Mouse (Mus musculus) lung, embryonic 14.5 days (tissue): ENCODE measurements around the gene Polg. TPM values are rescaled to one million over a fixed set of nuclear protein-coding genes. Genes with fewer than 3 reads are reported as not detected.

Experiments used
- ATAC-seq: fragments of 200-750 bp; cut with Nextera tagmentation; 2 replicates; pipeline ENCODE4 v1.8.0; 2017; ENCODE audit warnings: mild to moderate bottlenecking, moderate TSS enrichment, moderate library complexity; ENCODE audit not compliant: insufficient read depth
- DNase-seq: peaks from one replicate; pipeline ENCODE4 v3.0.0-alpha.2; 2015
- H3K27ac ChIP-seq: fragments of 300-500 bp; sonication (generic); 2 replicates; pipeline ENCODE4 v1.5.1; 2014; ENCODE audit warnings: low read depth, mild to moderate bottlenecking, moderate library complexity
- H3K27me3 ChIP-seq: fragments of 300-500 bp; sonication (generic); 2 replicates; pipeline ENCODE4 v1.6.1; 2014; ENCODE audit warnings: low read length, control low read depth; ENCODE audit not compliant: insufficient read depth
- H3K36me3 ChIP-seq: fragments of 300-500 bp; sonication (generic); 2 replicates; pipeline ENCODE4 v1.6.1; 2014; ENCODE audit warnings: control low read depth; ENCODE audit not compliant: insufficient read depth
- H3K4me1 ChIP-seq: fragments of 300-500 bp; sonication (generic); 2 replicates; pipeline ENCODE4 v1.6.1; 2014; ENCODE audit warnings: antibody characterized with exemption, control low read depth; ENCODE audit not compliant: insufficient read depth
- H3K4me2 ChIP-seq: fragments of 300-500 bp; sonication (generic); 2 replicates; pipeline ENCODE4 v1.6.1; 2014; ENCODE audit warnings: mild to moderate bottlenecking
- H3K4me3 ChIP-seq: fragments of 300-500 bp; sonication (generic); 2 replicates; pipeline ENCODE4 v1.5.1; 2014; ENCODE audit warnings: low read depth, low read length
- H3K9ac ChIP-seq: fragments of 300-500 bp; sonication (generic); 2 replicates; pipeline ENCODE4 v1.6.1; 2014
- H3K9me3 ChIP-seq: fragments of 300-500 bp; sonication (generic); 2 replicates; pipeline ENCODE4 v1.6.1; 2016; ENCODE audit warnings: low read depth, low read length, control low read depth
- CTCF ChIP-seq: IDR thresholded peaks from 2 replicates; pipeline ENCODE4 v1.5.1; 2016; ENCODE audit warnings: antibody characterized with exemption, low read depth
- WGBS: fragments of 180-500 bp; shearing (Covaris S2); extraction: QIAGEN DNeasy Blood & Tissue Kit; methylation state at CpG from one replicate; pipeline ENCODE4 v1.1.7; 2014; 5-methylcytosine and 5-hydroxymethylcytosine counted together
- polyA plus RNA-seq: library from polyadenylated mRNA; unstranded; fragments of >200 nt; fragmentation: Nextera tagmentation; extraction: Ambion mirVana; gene quantifications from 2 replicates; pipeline ENCODE4 v1.2.1, GENCODE M21; 2014

The Polg gene
- polyA plus RNA-seq, 1 experiment from 2014 or later, result 65.0 TPM

- ATAC-seq (no peak), DNase-seq (no peak)
- no peak overlapping the region for H3K27ac ChIP-seq
- 1% methylated on average over 20 of the region's 20 CpGs for WGBS
- H3K9ac ChIP-seq, result no peak overlapping the region
- H3K4me1 ChIP-seq, result no peaks in the 10 kb centered on the region
- H3K36me3 ChIP-seq, result no peaks in the 10 kb centered on the region
- no peak overlapping the region for H3K4me3 ChIP-seq
- H3K27me3 ChIP-seq, result peaks cover 86% of the 10 kb centered on the region
- H3K4me2 ChIP-seq, result no peak overlapping the region
- TF ChIP-seq CTCF, result no peak
- no peaks in the 10 kb centered on the region for H3K9me3 ChIP-seq
These were observed 31.5 kb upstream of the Polg start for GRCm38 (mm10) chr7:79497701-79498115.

- Histone ChIP-seq H3K4me1 (no peaks in the 10 kb centered on the region), H3K4me3 (no peak overlapping the region), H3K4me2 (no peak overlapping the region), H3K27ac (no peak overlapping the region), H3K27me3 (peaks cover 77% of the 10 kb centered on the region), H3K9me3 (no peaks in the 10 kb centered on the region), H3K9ac (no peak overlapping the region), H3K36me3 (no peaks in the 10 kb centered on the region)
- TF ChIP-seq CTCF, result no peak
- ATAC-seq, result no peak
- 4% methylated on average over 9 of the region's 9 CpGs for WGBS
- DNase-seq, result no peak
These were observed 30.7 kb upstream of the Polg start for GRCm38 (mm10) chr7:79496816-79497328.

DNA sequence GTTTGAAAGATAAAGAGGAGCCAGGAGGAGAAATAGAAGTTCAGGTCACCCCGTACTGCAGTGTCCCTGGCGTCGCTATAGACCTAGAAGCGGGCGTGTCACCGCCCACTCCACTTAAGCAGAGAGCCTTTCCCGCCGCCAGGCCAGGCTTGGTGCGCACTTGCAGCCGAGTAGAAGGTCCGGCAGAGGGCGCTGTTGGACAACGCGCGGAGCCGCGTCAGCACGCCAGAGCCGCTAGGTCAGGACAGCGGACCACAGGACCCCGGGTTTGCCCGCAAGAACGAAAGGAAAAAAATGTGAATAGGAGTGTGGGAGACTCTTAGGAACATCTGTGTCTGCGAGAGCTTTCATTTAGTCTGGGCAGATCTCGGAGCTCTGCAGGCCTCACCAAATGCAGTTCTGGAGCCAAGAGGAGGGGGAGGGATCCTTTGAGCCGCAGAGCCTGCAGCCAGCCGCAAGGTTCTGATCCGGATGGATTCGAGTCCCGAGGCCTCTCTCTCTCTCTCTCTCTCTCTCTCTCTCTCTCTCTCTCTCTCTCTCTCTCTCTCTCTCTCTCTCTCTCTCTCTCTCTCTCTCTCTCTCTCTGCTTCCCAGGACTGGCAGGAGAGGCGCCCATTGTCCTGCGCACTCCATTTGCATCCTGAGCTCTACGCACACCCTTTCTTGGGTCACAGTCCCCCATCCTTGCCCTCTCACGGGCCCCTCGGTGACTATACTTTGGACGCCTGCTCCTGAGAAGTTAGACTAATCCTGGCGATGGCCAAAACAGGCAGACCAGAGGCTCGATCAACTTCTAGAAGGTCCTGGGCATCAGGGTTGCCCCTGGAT is 30.0 kb upstream of the Polg start:
- Histone ChIP-seq H3K36me3 (no peaks in the 10 kb centered on the region), H3K9me3 (no peaks in the 10 kb centered on the region), H3K27me3 (peaks cover 70% of the 10 kb centered on the region), H3K4me1 (no peaks in the 10 kb centered on the region), H3K4me3 (peak overlapping the region; percentile 16; the same call in 1 of the 2 replicates), H3K27ac (no peak overlapping the region), H3K4me2 (peak overlapping the region; percentile 51; the same call in 1 of the 2 replicates), H3K9ac (no peak overlapping the region)
- 2% methylated on average over 38 of the region's 38 CpGs for WGBS
- DNase-seq (peak; percentile 94), ATAC-seq (peak; percentile 86)
- TF ChIP-seq CTCF, result peak; percentile 99

DNA sequence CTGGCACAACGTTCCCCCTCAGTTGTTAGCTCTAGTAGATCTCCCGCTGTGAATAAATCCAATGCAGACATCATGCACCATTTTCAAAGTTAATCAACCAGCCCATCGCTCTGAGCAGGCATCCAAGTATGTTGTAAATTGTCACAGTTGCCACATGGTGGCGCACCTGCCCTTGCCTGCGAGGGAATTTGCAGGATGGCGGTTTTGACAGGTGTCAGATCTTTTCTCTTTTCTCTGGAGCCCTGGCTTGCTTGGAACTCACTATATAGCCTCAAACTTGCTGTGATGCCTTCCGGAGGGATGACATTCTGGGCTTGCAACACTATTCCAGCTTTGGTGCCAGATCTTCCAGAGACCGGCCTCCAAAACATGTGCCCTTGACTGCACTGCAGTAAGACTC is 27.8 kb upstream of the Polg start:
- no peak for ATAC-seq
- peaks cover 48% of the 10 kb centered on the region for H3K27me3 ChIP-seq
- WGBS, result 10% methylated on average over 8 of the region's 8 CpGs

DNA sequence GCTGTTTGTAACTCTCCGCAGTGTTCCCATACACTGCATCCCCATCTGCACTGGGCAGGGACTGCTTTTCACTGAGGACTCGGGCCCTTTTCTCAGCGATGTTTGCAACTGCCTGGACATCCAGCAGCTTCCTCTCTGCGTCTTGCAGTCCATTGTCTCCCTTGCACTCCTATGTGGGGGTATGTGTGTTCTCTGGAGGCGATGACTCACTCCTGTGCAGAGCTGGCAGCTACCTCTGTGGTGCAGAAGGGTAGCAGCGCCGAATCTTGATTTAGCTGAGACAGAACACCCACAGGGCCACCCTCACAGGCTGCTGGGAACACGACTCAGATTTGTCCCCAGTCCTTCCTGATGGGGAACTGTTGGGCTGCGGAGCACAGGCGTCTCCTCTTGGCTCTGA is 20.4 kb upstream of the Polg start:
- Histone ChIP-seq H3K36me3 (no peaks in the 10 kb centered on the region), H3K9me3 (no peaks in the 10 kb centered on the region), H3K4me1 (no peaks in the 10 kb centered on the region), H3K4me3 (no peak overlapping the region), H3K9ac (no peak overlapping the region), H3K27ac (no peak overlapping the region), H3K27me3 (no peaks in the 10 kb centered on the region), H3K4me2 (no peak overlapping the region)
- DNase-seq, result no peak
- no peak for ATAC-seq
- no peak for TF ChIP-seq CTCF
- 58% methylated on average over 10 of the region's 10 CpGs for WGBS

More for the DNA sequence above, 27.8 kb upstream of the Polg start:
- H3K9me3 ChIP-seq, result no peaks in the 10 kb centered on the region
- no peak overlapping the region for H3K9ac ChIP-seq
- peak; percentile 85 for TF ChIP-seq CTCF
- H3K4me3 ChIP-seq, result no peak overlapping the region
- no peaks in the 10 kb centered on the region for H3K4me1 ChIP-seq
- peak; percentile 76 for DNase-seq
- H3K4me2 ChIP-seq, result no peak overlapping the region
- H3K27ac ChIP-seq, result no peak overlapping the region
- no peaks in the 10 kb centered on the region for H3K36me3 ChIP-seq

DNA sequence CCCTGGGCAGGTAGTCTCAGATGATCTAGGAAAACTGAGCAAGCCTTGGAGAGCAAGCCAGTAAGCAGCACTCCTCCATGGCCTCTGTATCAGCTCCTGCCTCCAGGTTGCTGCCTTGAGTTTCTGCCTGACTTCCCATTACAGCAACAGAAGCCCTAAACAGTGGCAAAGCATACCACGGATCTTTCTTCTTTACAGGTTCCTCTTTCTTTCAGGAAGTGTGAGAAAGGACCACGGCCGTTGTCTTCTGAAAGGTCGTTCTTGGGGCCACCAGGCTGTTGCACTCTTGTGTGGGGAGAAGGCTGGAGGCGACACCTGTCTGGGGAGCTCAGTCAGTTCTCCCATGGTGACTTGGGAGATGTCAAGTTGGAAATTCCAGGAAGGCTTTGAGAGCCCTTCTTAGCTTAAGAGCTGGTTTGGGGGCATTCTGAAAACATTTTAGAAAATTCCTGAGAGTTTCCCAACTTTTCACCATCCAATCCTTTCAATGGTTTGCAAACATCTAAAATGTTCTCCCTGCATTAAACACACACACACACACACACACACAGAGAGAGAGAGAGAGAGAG is 8.8 kb upstream of the Polg start:
- H3K9me3 ChIP-seq, result no peaks in the 10 kb centered on the region
- no peak overlapping the region for H3K4me3 ChIP-seq
- H3K4me2 ChIP-seq, result no peak overlapping the region
- DNase-seq, result peak; percentile 17
- no peak for ATAC-seq
- TF ChIP-seq CTCF, result no peak
- no peaks in the 10 kb centered on the region for H3K36me3 ChIP-seq
- WGBS, result 48% methylated on average over 5 of the region's 5 CpGs
- H3K27me3 ChIP-seq, result no peaks in the 10 kb centered on the region
- H3K27ac ChIP-seq, result no peak overlapping the region
- H3K9ac ChIP-seq, result no peak overlapping the region
- H3K4me1 ChIP-seq, result no peaks in the 10 kb centered on the region

GRCm38 (mm10) chr7:79473496-79474194 is 7.5 kb upstream of the Polg start:
- Histone ChIP-seq H3K36me3 (no peaks in the 10 kb centered on the region), H3K9ac (no peak overlapping the region), H3K9me3 (no peaks in the 10 kb centered on the region), H3K27ac (no peak overlapping the region), H3K4me1 (no peaks in the 10 kb centered on the region), H3K4me3 (no peak overlapping the region), H3K4me2 (no peak overlapping the region), H3K27me3 (no peaks in the 10 kb centered on the region)
- no peak for TF ChIP-seq CTCF
- DNase-seq (no peak), ATAC-seq (no peak)
- 76% methylated on average over 9 of the region's 9 CpGs for WGBS
